Mouse (Mus musculus): ENCODE measurements around the gene Kansl1. TPM values are rescaled to one million over a fixed set of nuclear protein-coding genes. Genes with fewer than 3 reads are reported as not detected.

The Kansl1 gene
- total RNA-seq, 2 experiments from 2014 or later = 19.8 to 20.2 TPM

GRCm38 (mm10) chr11:104435753-104436152, 32.9 kb downstream of the Kansl1 start:
- Histone ChIP-seq H3K27ac (0 out of 2 replicates have a peak overlapping the region, but pooled peaks have one; percentile 32), H3K4me3 (no peak overlapping the region)
- DNase-seq = no peak
- TF ChIP-seq CTCF (IDR thresholded peaks at IDR 0.05) = no peak
- intact Hi-C loops (cut with DNase I) = no loop called here

- no peak for TF ChIP-seq CTCF (IDR thresholded peaks at IDR 0.05)
Observed at GRCm38 (mm10) chr11:104435141-104435540, 33.5 kb downstream of the Kansl1 start.

GRCm38 (mm10) chr11:104432251-104432650, 36.4 kb downstream of the Kansl1 start:
- H3K4me3 ChIP-seq = no peak overlapping the region
- no peak for TF ChIP-seq CTCF (IDR thresholded peaks at IDR 0.05)
- intact Hi-C loops (cut with DNase I) = no loop called here
- DNase-seq = no peak
- H3K27ac ChIP-seq = peak overlapping the region; percentile 43

More at GRCm38 (mm10) chr11:104435141-104435540, 33.5 kb downstream of the Kansl1 start:
- DNase-seq = no peak
- H3K4me3 ChIP-seq = no peak overlapping the region
- intact Hi-C loops (cut with DNase I) = no loop called here
- H3K27ac ChIP-seq = 0 out of 2 replicates have a peak overlapping the region, but pooled peaks have one; percentile 32

- no peak for TF ChIP-seq CTCF (IDR thresholded peaks at IDR 0.05)
- Histone ChIP-seq H3K4me3 (no peak overlapping the region), H3K27ac (peak overlapping the region; percentile 31)
- intact Hi-C loops (cut with DNase I) = no loop called here
- DNase-seq = no peak
Observed at GRCm38 (mm10) chr11:104431807-104432206, 36.9 kb downstream of the Kansl1 start.

- Histone ChIP-seq H3K27ac (peak overlapping the region; percentile 80), H3K4me3 (peak overlapping the region; percentile 31)
- intact Hi-C loops (cut with DNase I) = no loop called here
- TF ChIP-seq CTCF (IDR thresholded peaks at IDR 0.05) = no peak
- DNase-seq = peak; percentile 50
Observed at GRCm38 (mm10) chr11:104424727-104425416, 43.8 kb downstream of the Kansl1 start.

GRCm38 (mm10) chr11:104412254-104412653, 56.4 kb downstream of the Kansl1 start:
- intact Hi-C loops (cut with DNase I) = no loop called here

GRCm38 (mm10) chr11:104407391-104407790, 61.3 kb downstream of the Kansl1 start:
- no peak overlapping the region for H3K4me3 ChIP-seq
- no peak overlapping the region for H3K27ac ChIP-seq
- TF ChIP-seq CTCF (IDR thresholded peaks at IDR 0.05) = no peak
- DNase-seq = no peak
- intact Hi-C loops (cut with DNase I) = no loop called here

More at GRCm38 (mm10) chr11:104412254-104412653, 56.4 kb downstream of the Kansl1 start:
- Histone ChIP-seq H3K4me3 (no peak overlapping the region), H3K27ac (no peak overlapping the region)
- no peak for TF ChIP-seq CTCF (IDR thresholded peaks at IDR 0.05)
- DNase-seq = no peak

GRCm38 (mm10) chr11:104400961-104401360, 67.7 kb downstream of the Kansl1 start:
- no peak for TF ChIP-seq CTCF (IDR thresholded peaks at IDR 0.05)
- intact Hi-C loops (cut with DNase I) = loop anchor here (5.0 kb wide), 1 partner anchor 39 kb away; no protein-coding TSS in a partner anchor
- peak overlapping the region; percentile 57 for H3K27ac ChIP-seq
- peak overlapping the region; percentile 13; the same call in 1 of the 2 replicates for H3K4me3 ChIP-seq
- DNase-seq = no peak

- Histone ChIP-seq H3K4me3 (no peak overlapping the region), H3K27ac (peak overlapping the region; percentile 57)
- intact Hi-C loops (cut with DNase I) = loop anchor here (5.0 kb wide), 2 partner anchors 37 to 43 kb away; no protein-coding TSS in a partner anchor
- DNase-seq = peak; percentile 28
- TF ChIP-seq CTCF (IDR thresholded peaks at IDR 0.05) = no peak
Observed at GRCm38 (mm10) chr11:104399459-104400216, 69.0 kb downstream of the Kansl1 start.

GRCm38 (mm10) chr11:104395648-104396047, 73.0 kb downstream of the Kansl1 start:
- intact Hi-C loops (cut with DNase I) = loop anchor here (5.0 kb wide), 1 partner anchor 47 kb away; no protein-coding TSS in a partner anchor
- TF ChIP-seq CTCF (IDR thresholded peaks at IDR 0.05) = no peak
- no peak for DNase-seq
- Histone ChIP-seq H3K4me3 (no peak overlapping the region), H3K27ac (no peak overlapping the region)

- intact Hi-C loops (cut with DNase I) = no loop called here
- Histone ChIP-seq H3K27ac (0 out of 2 replicates have a peak overlapping the region, but pooled peaks have one; percentile 0), H3K4me3 (no peak overlapping the region)
- DNase-seq = peak; percentile 34
- no peak for TF ChIP-seq CTCF (IDR thresholded peaks at IDR 0.05)
Observed at GRCm38 (mm10) chr11:104393196-104393595, 75.5 kb downstream of the Kansl1 start.

- no peak overlapping the region for H3K27ac ChIP-seq
- H3K4me3 ChIP-seq = no peak overlapping the region
- no peak for DNase-seq
- TF ChIP-seq CTCF (IDR thresholded peaks at IDR 0.05) = no peak
- intact Hi-C loops (cut with DNase I) = no loop called here
Observed at GRCm38 (mm10) chr11:104392153-104392552, 76.5 kb downstream of the Kansl1 start.

- TF ChIP-seq CTCF (IDR thresholded peaks at IDR 0.05) = no peak
- intact Hi-C loops (cut with DNase I) = no loop called here
- H3K27ac ChIP-seq = no peak overlapping the region
- H3K4me3 ChIP-seq = no peak overlapping the region
- no peak for DNase-seq
Observed at GRCm38 (mm10) chr11:104387284-104387683, 81.4 kb downstream of the Kansl1 start.

All from gastrocnemius, adult 2 months (tissue).